Mouse (Mus musculus) MEL (cell line): ENCODE measurements at regions not wholly inside any gene's neighbourhood (a gene's known extent, or its start where the extent isn't known, plus 50 kb on each side); places are given as distances from the start of the nearest gene placed in this dataset.

Experiments
- DNase-seq: peaks from one replicate; pipeline ENCODE4 v3.0.0; 2011; ENCODE audit warnings: low read depth, low spot score
- H3K27ac ChIP-seq: 2 replicates; pipeline ENCODE4 v1.5.1; 2012; ENCODE audit warnings: low read depth, mild to moderate bottlenecking, control low read depth, low read length, moderate library complexity; ENCODE audit not compliant: control insufficient read depth
- H3K27me3 ChIP-seq, 2 experiments: fragments of 150-350 bp in 1 of 2; sonication (generic) in 1 of 2; 2 replicates each; pipeline ENCODE4 v1.6.1; 2012; ENCODE audit warnings: low read length in 2 of 2, mild to moderate bottlenecking in 2 of 2, improper control_type of control experiment in 1 of 2, moderate library complexity in 1 of 2; ENCODE audit not compliant: insufficient read depth in 2 of 2, control insufficient read depth in 1 of 2
- H3K36me3 ChIP-seq, 2 experiments: 2 replicates each; pipeline ENCODE4 v1.6.1; 2012 to 2014; ENCODE audit warnings: low read length in 2 of 2, improper control_type of control experiment in 1 of 2, inconsistent platforms in 1 of 2, mild to moderate bottlenecking in 1 of 2; ENCODE audit not compliant: insufficient read depth in 2 of 2, control insufficient read depth in 1 of 2
- H3K4me1 ChIP-seq, 2 experiments: fragments of 150-350 bp in 1 of 2; sonication (generic) in 1 of 2; 2 replicates each; pipeline ENCODE4 v1.6.1; 2012; ENCODE audit warnings: low read length in 2 of 2, improper control_type of control experiment in 1 of 2, mild to moderate bottlenecking in 1 of 2; ENCODE audit not compliant: insufficient read depth in 2 of 2, control insufficient read depth in 1 of 2
- H3K4me3 ChIP-seq, 2 experiments: fragments of 150-350 bp in 1 of 2; sonication (generic) in 1 of 2; 2 replicates each; pipeline ENCODE4 v1.5.1; 2012; ENCODE audit warnings: low read depth in 2 of 2, low read length in 2 of 2, mild to moderate bottlenecking in 2 of 2, moderate library complexity in 2 of 2, control low read depth in 1 of 2, improper control_type of control experiment in 1 of 2; ENCODE audit not compliant: control insufficient read depth in 1 of 2, insufficient read depth in 1 of 2
- H3K79me2 ChIP-seq: 2 replicates; pipeline ENCODE4 v1.6.1; 2012; ENCODE audit warnings: mild to moderate bottlenecking, low read length, moderate library complexity; ENCODE audit not compliant: control insufficient read depth, poor library complexity, insufficient read depth
- H3K9ac ChIP-seq: 2 replicates; pipeline ENCODE4 v1.6.1; 2012; ENCODE audit warnings: low read depth, mild to moderate bottlenecking, control low read depth, low read length, moderate library complexity; ENCODE audit not compliant: control insufficient read depth, poor library complexity, severe bottlenecking
- H3K9me3 ChIP-seq: fragments of 150-350 bp; sonication (generic); replicated peaks from 2 replicates; pipeline ENCODE4 v1.6.1; 2012; ENCODE audit warnings: mild to moderate bottlenecking, low read length, improper control_type of control experiment, moderate library complexity; ENCODE audit not compliant: insufficient read depth
- BHLHE40 ChIP-seq: IDR thresholded peaks from 2 replicates; pipeline ENCODE4 v1.6.1; 2012; ENCODE audit warnings: low read depth, mild to moderate bottlenecking, inconsistent platforms, low read length, improper control_type of control experiment, borderline replicate concordance
- CHD2 ChIP-seq: IDR thresholded peaks from 2 replicates; pipeline ENCODE4 v1.6.1; 2011; ENCODE audit warnings: low read length, improper control_type of control experiment
- CTCF ChIP-seq, 3 experiments: IDR thresholded peaks in 2 of 3; conservative IDR thresholded peaks in 1 of 3; 2 replicates each; pipeline ENCODE4 v1.5.1; 2011 to 2012; ENCODE audit warnings: low read length in 3 of 3, low read depth in 2 of 3, mild to moderate bottlenecking in 2 of 3, improper control_type of control experiment in 1 of 3, inconsistent platforms in 1 of 3, mixed read lengths in 1 of 3, moderate library complexity in 1 of 3; ENCODE audit not compliant: control insufficient read depth in 1 of 3, insufficient read depth in 1 of 3, poor library complexity in 1 of 3, severe bottlenecking in 1 of 3
- E2F4 ChIP-seq: IDR thresholded peaks from 2 replicates; pipeline ENCODE4 v1.6.1; 2011; ENCODE audit warnings: low read depth, low read length, improper control_type of control experiment, borderline replicate concordance
- JUND ChIP-seq: IDR thresholded peaks from 2 replicates; pipeline ENCODE4 v1.6.1; 2011; ENCODE audit warnings: low read depth, mild to moderate bottlenecking, improper control_type of control experiment, low read length
- KAT2A ChIP-seq: conservative IDR thresholded peaks from 2 replicates; pipeline ENCODE4 v1.6.1; 2012; ENCODE audit warnings: low read depth, low read length, improper control_type of control experiment, inconsistent platforms
- MAFK ChIP-seq: IDR thresholded peaks from 2 replicates; pipeline ENCODE4 v1.6.1; 2011; ENCODE audit warnings: low read depth, mild to moderate bottlenecking, low read length, improper control_type of control experiment, borderline replicate concordance
- MAX ChIP-seq: IDR thresholded peaks from 2 replicates; pipeline ENCODE4 v1.6.1; 2011; ENCODE audit warnings: low read length, improper control_type of control experiment
- MAZ ChIP-seq: IDR thresholded peaks from 2 replicates; pipeline ENCODE4 v1.6.1; 2012; ENCODE audit warnings: low read depth, mild to moderate bottlenecking, inconsistent platforms, low read length, improper control_type of control experiment
- MXI1 ChIP-seq: IDR thresholded peaks from 2 replicates; pipeline ENCODE4 v1.6.1; 2011; ENCODE audit warnings: mild to moderate bottlenecking, low read depth, low read length, improper control_type of control experiment
- MYB ChIP-seq: IDR thresholded peaks from 2 replicates; pipeline ENCODE4 v1.6.1; 2011; ENCODE audit warnings: mild to moderate bottlenecking, low read depth, low read length, improper control_type of control experiment
- MYC ChIP-seq: IDR thresholded peaks from 2 replicates; pipeline ENCODE4 v1.6.1; 2011; ENCODE audit warnings: low read depth, mild to moderate bottlenecking, low read length, improper control_type of control experiment, moderate library complexity
- NELFE ChIP-seq: IDR thresholded peaks from 2 replicates; pipeline ENCODE4 v1.6.1; 2011; ENCODE audit warnings: low read depth, low read length, improper control_type of control experiment
- POLR2A ChIP-seq, 2 experiments: IDR thresholded peaks; 2 replicates each; pipeline ENCODE4 v1.6.1; 2011 to 2012; ENCODE audit warnings: low read length in 2 of 2, mild to moderate bottlenecking in 2 of 2, control low read depth in 1 of 2, improper control_type of control experiment in 1 of 2, low read depth in 1 of 2, moderate library complexity in 1 of 2; ENCODE audit not compliant: control insufficient read depth in 1 of 2, insufficient read depth in 1 of 2, poor library complexity in 1 of 2
- POLR2AphosphoS2 ChIP-seq: IDR thresholded peaks from 2 replicates; pipeline ENCODE4 v1.6.1; 2011; ENCODE audit warnings: low read length, improper control_type of control experiment
- RCOR1 ChIP-seq: IDR thresholded peaks from 2 replicates; pipeline ENCODE4 v1.6.1; 2012; ENCODE audit warnings: low read depth, mild to moderate bottlenecking, inconsistent platforms, low read length, improper control_type of control experiment
- SMC3 ChIP-seq: IDR thresholded peaks from 2 replicates; pipeline ENCODE4 v1.6.1; 2011; ENCODE audit warnings: low read depth, low read length, improper control_type of control experiment
- TAL1 ChIP-seq: IDR thresholded peaks from 2 replicates; pipeline ENCODE4 v1.6.1; 2012; ENCODE audit warnings: mild to moderate bottlenecking, inconsistent platforms, low read length, moderate library complexity, mixed read lengths
- TCF12 ChIP-seq: IDR thresholded peaks from 2 replicates; pipeline ENCODE4 v1.6.1; 2014; ENCODE audit warnings: low read depth, mild to moderate bottlenecking, inconsistent platforms, low read length, improper control_type of control experiment, moderate library complexity
- UBTF ChIP-seq: IDR thresholded peaks from 2 replicates; pipeline ENCODE4 v1.6.1; 2012; ENCODE audit warnings: low read depth, mild to moderate bottlenecking, inconsistent platforms, low read length, improper control_type of control experiment, moderate library complexity, borderline replicate concordance; ENCODE audit not compliant: insufficient read depth
- USF1 ChIP-seq: IDR thresholded peaks from 2 replicates; pipeline ENCODE4 v1.6.1; 2014; ENCODE audit warnings: low read depth, mild to moderate bottlenecking, inconsistent platforms, low read length, improper control_type of control experiment, moderate library complexity
- ZC3H11A ChIP-seq: IDR thresholded peaks from 2 replicates; pipeline ENCODE4 v1.6.1; 2012; ENCODE audit warnings: low read depth, mild to moderate bottlenecking, inconsistent platforms, low read length, improper control_type of control experiment
- ZMIZ1 ChIP-seq: IDR thresholded peaks from 2 replicates; pipeline ENCODE4 v1.6.1; 2012; ENCODE audit warnings: low read depth, mild to moderate bottlenecking, inconsistent platforms, low read length, improper control_type of control experiment, moderate library complexity
- ZNF384 ChIP-seq: IDR thresholded peaks from 2 replicates; pipeline ENCODE4 v1.6.1; 2012; ENCODE audit warnings: low read depth, mild to moderate bottlenecking, inconsistent platforms, low read length, improper control_type of control experiment

DNA sequence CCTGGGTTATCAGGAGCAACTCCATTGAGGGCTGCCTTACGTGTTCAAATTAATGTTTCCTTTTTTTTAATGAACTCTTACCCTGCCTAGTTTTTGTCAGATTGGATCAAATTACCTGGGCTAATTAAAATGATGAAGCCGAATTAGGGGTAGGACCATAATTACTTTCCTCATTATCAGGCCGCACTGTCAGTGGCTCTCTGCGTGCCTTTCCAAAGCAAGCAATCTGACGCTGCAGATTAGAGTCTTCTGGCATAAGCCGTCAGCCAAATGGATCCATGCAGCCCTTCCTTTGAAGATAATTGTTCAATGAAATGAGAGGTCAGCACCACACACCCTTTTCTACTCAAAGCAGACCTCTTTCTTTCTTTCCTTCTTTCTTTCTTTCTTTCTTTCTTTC is 175.5 kb upstream of the Fat4 start:
- no peaks in the 10 kb centered on the region for H3K36me3 ChIP-seq
- TF ChIP-seq POLR2AphosphoS2, result no peak
- no peak for TF ChIP-seq USF1
- no peak for TF ChIP-seq MXI1
- no peak for TF ChIP-seq MAZ
- no peak for TF ChIP-seq ZNF384
- no peak for TF ChIP-seq UBTF
- no peak for TF ChIP-seq SMC3
- no peak for TF ChIP-seq MYB
- TF ChIP-seq MAFK, result no peak
- TF ChIP-seq RCOR1, result no peak
- no peak for TF ChIP-seq ZC3H11A
- no peak for TF ChIP-seq CHD2
- TF ChIP-seq BHLHE40, result no peak
- TF ChIP-seq JUND, result no peak
- H3K9ac ChIP-seq, result no peak overlapping the region
- no peaks in the 10 kb centered on the region for H3K9me3 ChIP-seq
- H3K79me2 ChIP-seq, result no peaks in the 10 kb centered on the region
- H3K4me1 ChIP-seq, result no peaks in the 10 kb centered on the region
- no peak overlapping the region for H3K4me3 ChIP-seq
- no peaks in the 10 kb centered on the region for H3K27me3 ChIP-seq
- H3K27ac ChIP-seq, result no peak overlapping the region
- DNase-seq, result no peak

DNA sequence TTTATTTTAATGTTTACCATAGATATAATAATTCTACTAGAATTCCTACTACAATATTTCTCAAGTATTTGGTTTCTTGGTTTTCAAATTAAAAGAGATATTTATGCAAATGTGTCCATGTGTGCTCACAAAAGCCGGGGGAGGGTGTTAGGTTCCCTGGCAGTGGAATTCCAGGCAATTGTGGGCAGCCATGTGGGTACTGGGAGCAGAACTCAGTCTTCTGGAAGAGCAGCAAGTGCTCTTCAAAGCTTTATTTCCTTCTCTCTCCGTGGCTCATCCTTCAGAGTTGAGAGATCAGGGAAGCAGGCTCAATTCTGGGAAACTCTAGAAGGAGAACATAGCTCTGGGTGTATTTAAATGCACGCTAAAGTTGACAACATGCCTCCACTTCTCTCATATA is 178.8 kb upstream of the Fat4 start:
- no peak for TF ChIP-seq MYC
- no peak for TF ChIP-seq POLR2AphosphoS2

DNA sequence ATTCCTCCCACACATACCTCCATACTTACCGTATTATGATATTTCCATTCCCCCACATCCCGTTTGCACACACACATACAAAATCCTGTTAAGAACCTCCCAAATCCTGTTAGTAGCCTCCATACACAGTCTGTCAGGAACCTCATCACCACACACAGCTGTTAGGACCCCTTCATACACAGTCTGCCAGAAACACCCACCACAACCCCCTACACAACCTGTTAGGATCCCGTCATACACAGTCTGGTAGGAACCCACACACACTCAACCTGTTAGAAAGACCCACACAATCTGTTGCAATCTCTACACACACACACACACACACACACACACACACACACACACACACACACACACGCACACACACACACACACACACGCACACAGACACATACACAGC is 187.5 kb upstream of the Fat4 start:
- H3K4me1 ChIP-seq, result no peaks in the 10 kb centered on the region
- no peaks in the 10 kb centered on the region for H3K36me3 ChIP-seq
- no peak overlapping the region for H3K27ac ChIP-seq
- H3K4me3 ChIP-seq, result no peak overlapping the region
- H3K79me2 ChIP-seq, result no peaks in the 10 kb centered on the region
- DNase-seq, result no peak
- TF ChIP-seq NELFE (no peak), ZC3H11A (no peak), E2F4 (no peak), USF1 (no peak), CTCF (IDR thresholded peaks at IDR 0.05 in 2 of 3, conservative IDR thresholded peaks at IDR 0.05 in 1 of 3; ENCODE audit: control insufficient read depth in 1 of 3, insufficient read depth in 1 of 3, low read depth in 2 of 3, low read length in 3 of 3, poor library complexity in 1 of 3, severe bottlenecking in 1 of 3) (no peak), TAL1 (no peak), TCF12 (no peak), MAX (no peak), KAT2A (no peak), POLR2A (IDR thresholded peaks at IDR 0.05; ENCODE audit: control insufficient read depth in 1 of 2, insufficient read depth in 1 of 2, low read depth in 1 of 2, low read length in 2 of 2, poor library complexity in 1 of 2) (no peak), MYB (no peak), ZMIZ1 (no peak), MAZ (no peak)
- no peak overlapping the region for H3K9ac ChIP-seq
- H3K27me3 ChIP-seq, result no peaks in the 10 kb centered on the region
- no peaks in the 10 kb centered on the region for H3K9me3 ChIP-seq

More for the DNA sequence above, 178.8 kb upstream of the Fat4 start:
- Histone ChIP-seq H3K79me2 (no peaks in the 10 kb centered on the region), H3K36me3 (no peaks in the 10 kb centered on the region), H3K9ac (no peak overlapping the region), H3K9me3 (no peaks in the 10 kb centered on the region), H3K27ac (no peak overlapping the region), H3K4me3 (no peak overlapping the region), H3K4me1 (no peaks in the 10 kb centered on the region), H3K27me3 (no peaks in the 10 kb centered on the region)
- no peak for DNase-seq
